Mouse (Mus musculus): Measurements from ENCODE around the gene Scd4.

Gene Scd4

DNA sequence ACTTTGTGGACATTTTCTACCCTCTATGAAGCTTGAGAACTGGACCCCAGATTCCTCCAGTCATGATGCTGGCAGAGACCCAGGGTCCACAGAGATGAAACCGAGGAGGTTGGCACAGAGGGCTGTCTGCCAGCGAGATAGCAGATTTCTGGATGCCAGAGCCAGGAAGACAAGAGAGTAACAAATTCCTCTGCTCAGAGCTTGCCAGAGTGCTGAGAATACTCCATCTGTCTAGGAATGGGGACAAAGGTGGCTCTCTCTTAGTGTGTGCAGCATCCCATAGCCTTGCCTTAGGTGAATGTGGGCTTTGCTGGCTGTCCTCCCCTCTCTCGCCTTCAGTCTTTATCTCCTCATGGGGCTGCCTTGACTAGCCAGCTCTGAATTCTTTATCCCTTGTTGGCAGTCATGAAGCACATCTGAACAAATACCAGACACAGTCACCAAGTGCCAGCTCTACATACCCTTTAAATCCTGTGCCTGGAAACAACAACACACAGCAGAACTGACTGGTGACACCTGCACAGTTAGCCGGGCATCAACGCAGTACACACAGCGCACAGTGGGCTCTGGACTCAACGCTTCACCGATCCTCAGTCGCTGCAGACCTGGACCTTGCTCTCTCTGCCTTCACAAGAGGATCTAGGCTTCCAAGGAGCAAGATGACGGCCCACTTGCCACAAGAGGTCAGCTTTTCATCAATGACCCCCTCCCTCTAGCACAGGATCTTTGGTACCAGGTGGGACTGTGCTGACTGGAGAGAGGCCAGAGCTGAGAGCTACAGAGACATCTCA lies at the start of gene Scd4:
Gene Scd4, plus strand, starts transcription at position 260 of the 791 bp plus-strand sequence.
- no peak for DNase-seq (ENCODE audit: low spot score in 2 of 2)

DNA sequence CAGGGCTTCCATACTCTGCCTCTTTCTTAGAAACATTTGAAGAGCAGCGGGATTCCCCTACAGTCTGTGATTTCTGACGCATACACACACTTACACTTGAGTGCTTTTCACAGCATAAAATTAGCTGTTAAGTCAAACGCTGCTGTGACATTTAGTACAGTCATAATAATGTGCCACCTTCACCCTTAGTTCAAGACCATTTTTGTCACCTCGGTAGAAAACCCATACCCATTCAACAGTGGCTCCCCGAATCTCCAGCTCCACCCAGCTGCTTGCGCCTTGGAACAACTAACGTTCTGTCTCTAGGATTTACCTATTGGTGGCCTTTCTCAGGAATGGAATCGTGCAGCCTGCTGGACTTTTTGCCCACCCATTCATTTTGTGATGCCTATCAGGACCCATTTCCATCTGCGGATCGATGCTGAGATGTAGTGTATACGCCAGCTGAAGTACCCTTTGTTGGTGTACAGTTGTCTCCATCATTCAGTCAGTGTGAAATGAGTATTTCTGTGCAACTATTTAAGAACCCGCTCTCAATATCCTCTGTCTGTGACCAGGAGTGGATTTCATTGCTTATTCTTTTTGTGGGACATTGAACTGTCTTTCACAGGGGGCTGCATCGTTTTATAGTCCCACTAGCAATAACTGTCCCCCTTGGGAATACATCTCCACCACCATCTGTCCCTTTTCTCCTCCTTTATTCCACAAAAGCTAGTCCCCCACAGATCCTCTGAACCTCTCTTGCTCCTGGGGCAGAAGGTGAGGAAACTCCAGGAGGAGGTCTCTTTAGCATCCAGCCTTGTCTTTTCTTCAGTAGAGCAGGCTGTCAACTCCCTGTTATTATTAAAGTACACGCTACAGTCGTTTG lies 49.5 kb upstream of the Scd4 start:
- DNase-seq (ENCODE audit: low spot score in 2 of 2): no peak

DNA sequence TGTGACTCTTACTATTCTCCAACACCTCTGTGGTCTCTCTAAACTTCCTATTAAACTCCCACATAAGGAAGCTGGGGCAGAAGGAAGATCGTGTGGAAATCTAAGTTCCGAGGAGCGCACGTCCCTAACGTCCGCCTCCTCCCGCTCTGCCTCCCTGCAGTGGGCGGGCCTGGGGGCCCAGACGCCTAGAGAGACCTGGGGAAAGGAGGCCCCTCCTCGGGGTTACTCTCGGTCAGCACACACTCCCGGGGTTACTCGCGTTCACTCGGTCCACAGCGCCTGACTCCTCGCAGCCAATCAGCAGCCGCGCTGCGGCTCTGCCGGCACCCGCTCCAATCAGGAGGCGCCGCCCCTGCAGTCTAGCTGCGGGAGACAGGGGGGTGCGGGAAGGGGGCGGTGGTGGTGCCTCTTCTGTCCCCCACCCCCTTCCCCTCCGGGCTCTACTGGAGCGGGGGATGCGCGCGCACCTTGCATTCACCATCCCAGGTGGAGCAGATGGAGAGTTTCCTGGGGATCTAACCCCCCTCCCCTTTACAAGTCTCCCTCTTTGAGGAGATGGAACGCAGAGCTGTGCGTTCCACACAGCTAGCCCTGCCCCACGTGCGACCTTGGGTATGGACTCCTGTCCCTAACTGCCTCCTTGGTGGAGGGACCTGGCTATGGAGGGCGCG lies 48.7 kb upstream of the Scd4 start:
- peak; percentile 90 to 94 for DNase-seq (ENCODE audit: low spot score in 2 of 2)

DNA sequence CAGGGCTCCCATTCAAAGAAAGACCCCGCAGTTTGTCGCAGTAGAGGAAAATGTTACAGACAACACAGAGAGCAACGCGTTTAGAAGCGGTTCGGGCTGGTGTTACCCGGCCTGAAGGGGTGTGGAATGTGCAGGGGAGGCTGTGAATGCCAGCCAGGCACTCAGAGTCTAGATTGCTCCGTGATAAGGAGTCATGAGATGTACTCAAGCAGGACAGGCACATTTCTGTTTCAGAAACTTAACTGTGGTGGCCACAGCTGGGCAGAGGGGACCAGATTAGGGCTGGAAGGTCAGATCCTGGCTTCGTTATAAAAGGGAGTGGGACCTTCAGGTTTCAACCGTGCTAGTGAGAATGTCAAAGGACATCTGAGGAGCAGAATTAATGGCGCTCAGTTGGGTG lies 48.2 kb upstream of the Scd4 start:
- no peak for DNase-seq (ENCODE audit: low spot score in 2 of 2)

DNA sequence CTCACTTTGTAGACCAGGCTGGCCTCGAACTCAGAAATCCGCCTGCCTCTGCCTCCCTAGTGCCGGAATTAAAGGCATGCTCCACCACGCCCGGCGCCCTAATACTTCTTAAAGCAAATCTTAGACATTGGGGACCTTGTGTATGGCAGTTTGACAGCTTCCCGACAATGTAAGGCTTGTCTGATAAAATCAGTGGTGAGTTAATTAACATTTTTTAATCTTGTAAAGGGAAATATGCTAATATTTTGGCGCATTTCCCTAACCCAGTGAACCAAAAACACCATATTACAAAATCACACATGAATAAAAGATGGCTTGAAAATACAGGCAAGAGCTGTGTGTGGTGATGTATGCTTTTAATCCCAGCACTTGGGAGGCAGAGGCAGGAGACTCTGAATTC lies 47.3 kb upstream of the Scd4 start:
- DNase-seq (ENCODE audit: low spot score in 2 of 2): no peak

DNA sequence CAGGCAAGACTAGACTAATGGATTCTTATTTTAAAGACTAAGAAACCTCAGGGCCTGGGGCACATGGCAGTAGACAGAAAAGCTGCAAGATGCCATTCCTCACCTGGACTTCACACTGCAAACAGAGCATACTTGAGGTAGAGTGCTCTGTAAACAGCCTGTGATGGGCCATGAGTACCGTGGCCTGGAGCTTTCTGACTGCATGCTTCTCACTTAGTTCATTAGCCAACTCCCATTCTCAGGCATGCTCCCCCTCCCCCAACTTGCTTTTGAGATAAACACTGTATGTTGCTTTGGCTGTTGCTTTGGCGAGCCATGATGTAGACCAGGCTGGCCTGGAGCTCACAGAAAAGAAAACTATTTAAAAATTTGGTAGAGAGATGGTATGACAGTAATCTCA lies 46.8 kb upstream of the Scd4 start:
- DNase-seq (ENCODE audit: low spot score in 2 of 2): no peak

DNA sequence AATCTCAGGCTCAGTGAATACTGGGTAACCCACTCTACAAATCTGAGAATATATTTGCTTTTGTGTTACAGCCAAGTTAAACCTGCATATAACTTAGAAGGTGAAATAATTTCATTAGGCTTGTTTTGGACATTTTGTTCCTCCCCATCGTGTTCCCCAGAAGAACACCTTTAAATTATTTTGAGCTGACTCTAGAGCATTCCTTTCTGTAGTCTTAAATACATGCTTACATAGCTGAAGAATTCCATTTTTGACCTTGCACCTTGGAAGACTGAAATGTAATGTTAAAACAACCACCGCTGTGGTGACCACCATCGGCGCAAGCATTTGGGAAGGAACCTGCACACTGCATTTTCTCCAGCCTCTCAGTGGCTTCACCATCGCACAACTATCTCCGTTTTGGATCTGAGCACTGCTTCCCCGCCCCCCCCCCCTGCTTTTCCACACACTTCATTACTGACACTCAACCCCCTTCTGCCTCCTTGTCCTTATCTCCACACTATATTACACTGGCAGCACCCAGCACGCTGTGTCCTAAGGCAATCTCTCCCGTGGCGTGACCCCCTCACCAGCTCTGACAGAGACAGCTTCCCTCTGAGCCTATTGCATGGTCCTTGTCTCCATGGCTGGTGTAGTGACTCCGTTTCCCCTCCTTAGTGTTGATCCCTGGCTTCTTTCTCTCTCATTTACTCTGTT lies 45.3 kb upstream of the Scd4 start:
- no peak for DNase-seq (ENCODE audit: low spot score in 2 of 2)

DNA sequence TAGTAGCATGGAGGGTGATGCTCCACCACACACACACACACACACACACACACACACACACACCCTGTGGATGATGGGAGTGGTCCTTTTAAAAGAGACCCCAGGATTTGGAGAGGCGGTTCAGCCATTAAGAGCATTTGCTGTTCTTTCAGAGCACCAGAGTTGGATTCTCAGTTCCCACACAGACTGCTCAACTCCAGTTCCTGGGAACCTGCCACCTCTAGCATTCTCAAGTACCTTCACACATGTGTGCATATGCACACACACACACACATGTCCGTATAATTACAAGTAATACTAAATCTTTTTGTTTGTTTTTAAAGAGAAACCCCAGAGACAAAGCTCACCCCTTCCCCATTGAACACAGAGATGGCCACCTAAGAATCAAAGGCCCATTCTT lies 40.8 kb upstream of the Scd4 start:
- no peak for DNase-seq (ENCODE audit: low spot score in 2 of 2)

DNA sequence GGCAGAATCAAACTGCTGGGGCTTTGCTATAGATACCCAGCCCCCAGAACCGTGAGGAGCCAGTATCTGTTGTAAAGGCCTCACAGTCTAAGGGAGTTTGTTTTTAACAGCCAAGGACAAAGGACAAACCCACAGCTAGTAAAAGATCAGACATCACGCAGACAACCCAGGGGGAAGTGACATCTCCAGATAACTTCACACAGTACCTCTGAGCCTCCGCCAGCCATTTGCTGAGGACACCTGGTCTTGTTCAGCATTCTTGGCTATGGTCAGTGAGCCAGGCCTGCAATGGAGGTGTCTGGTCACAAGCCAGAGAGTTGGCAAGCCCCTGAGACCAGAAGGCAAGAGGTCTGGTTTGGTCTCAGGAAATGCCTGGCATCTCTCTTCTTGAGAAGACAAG lies 40.4 kb upstream of the Scd4 start:
- DNase-seq (ENCODE audit: low spot score in 2 of 2): no peak

DNA sequence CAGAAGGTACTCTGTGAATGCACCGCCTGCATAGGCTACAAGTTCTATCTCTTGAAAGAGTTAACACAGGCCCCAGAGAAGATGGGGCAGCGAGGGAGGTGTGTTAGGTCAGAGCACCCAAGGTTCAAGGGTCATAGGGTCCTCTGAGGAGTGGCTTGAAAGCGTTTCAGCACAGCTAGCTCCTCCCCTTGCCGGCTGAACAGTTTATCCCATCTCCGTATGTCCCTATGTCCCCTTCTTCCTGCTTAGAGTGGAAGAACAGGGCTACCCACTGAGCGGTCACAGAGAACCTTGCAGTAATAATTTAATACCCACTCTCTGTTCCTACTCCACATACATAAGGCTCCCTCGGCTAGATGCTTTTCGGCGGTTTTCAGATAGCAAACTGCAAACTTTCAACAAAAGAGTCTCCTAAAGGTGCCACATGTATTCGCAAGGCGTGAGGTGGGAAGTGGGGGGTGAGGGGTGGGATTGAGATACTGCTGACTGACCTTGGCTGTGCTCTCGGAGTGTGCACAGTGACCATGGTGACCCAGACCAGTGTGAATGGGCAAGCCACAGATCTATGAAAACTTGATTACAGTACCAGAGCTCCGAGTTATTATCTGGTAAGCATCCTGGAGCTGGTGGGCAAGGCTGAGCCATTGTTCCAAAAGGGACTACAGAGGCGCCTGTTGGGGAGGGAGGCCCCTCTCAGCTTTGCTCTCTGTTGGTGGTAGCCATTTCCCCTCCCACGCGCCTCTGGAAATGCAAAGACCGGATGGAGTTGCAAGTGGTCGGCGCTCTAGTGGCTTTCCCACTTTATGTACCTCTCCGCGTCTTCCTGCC lies 39.7 kb upstream of the Scd4 start, which contains the start of gene Scd2:
Gene Scd2, plus strand, starts transcription at position 734 of the 828 bp plus-strand sequence.
- no peak for DNase-seq (ENCODE audit: low spot score in 2 of 2)

DNA sequence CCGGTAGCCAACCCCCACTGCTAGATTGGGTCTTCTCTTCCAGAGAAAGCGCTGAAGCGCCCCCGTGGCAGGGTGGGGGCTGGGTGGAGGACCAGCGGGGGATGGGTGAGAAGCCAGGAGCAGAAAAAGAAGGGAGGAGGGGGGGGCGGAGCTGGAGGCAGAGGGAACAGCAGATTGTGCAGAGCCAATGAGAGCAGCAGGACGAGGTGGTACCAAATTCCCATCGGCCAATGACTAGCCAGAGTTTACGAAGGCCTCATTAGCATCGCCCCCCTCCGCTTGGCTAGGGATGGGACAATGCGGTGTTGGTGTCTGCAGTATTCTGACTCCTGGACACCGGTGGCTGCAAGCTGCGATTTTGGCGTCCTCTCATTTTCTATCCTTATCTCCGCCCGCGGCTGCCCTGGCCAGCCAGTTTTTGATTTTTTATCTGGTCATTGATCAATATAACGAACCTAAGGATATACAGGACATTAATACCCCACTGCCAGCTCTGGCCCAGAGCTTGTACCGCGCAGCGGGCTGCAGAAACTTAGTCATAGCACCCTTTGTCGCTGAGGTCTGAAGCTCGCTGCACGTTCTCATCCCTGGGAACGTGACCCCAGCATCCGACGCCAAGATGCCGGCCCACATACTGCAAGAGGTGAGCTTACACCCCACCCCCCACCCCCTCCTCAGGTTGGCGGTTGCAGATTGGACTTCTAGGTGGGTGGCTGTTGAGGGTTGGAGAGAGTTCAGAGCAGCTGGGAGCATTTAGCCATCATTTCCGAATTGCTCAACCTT lies 38.9 kb upstream of the Scd4 start:
- DNase-seq (ENCODE audit: low spot score in 2 of 2): peak; percentile 89 to 90

DNA sequence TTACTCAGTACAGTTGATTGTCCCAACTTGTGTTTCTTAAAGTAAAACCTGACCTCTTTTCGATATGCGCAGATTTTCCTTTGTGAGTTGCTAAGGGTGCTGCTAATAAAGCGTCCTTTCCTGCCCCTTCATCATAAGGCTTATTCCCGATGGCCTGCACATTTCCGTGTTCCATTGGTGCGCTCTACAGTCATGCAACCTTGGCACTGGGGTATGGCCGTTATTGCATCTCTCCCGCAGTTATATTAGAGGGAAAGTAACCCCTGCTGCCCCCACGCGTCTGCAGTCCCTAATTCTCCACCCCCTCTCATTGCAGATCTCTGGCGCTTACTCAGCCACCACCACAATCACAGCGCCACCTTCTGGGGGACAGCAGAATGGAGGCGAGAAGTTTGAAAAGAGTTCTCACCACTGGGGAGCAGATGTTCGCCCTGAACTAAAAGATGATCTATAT lies 38.3 kb upstream of the Scd4 start:
- peak; percentile 82 to 90 for DNase-seq (ENCODE audit: low spot score in 2 of 2)

DNA sequence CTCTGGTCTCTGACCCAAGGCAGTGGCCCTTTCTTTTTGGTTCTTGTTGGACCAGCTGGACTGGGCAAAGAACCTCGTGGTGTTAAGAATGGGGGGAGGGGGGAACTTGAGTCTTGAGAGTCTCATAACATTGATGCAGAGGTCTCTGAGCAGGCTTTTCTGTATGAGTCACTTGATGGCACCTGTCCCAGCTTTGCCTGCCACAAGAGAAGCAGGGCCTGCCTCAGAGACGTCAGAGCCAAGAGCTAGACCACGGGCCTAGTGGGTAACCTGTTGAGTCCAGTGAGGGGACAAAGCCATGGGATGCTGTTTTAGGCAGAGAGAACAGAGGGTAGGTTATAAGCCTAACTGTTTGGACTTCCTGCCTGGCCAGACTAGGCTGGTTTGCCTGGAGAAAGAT lies 37.6 kb upstream of the Scd4 start:
- DNase-seq (ENCODE audit: low spot score in 2 of 2): no peak

DNA sequence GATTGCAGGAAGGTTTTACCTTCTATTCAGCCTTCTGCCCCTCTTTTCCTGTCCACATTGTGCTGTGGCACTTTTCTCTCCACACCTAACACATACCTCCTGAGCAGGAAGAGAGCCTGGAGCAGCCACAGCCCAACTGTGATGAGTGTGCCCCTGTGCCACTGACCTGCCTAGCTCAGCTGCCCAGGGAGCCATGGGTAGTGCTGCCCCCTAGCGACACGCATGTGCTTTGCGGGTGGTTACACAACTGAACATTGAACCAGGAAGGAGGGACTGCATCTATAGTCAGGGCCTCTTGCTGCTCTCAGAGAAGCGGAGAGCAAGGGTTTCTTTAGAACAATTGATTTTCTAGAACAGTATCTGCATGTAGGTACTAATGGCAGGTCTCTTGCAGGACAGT lies 37.2 kb upstream of the Scd4 start:
- peak; percentile 76 to 87 for DNase-seq (ENCODE audit: low spot score in 2 of 2)

DNA sequence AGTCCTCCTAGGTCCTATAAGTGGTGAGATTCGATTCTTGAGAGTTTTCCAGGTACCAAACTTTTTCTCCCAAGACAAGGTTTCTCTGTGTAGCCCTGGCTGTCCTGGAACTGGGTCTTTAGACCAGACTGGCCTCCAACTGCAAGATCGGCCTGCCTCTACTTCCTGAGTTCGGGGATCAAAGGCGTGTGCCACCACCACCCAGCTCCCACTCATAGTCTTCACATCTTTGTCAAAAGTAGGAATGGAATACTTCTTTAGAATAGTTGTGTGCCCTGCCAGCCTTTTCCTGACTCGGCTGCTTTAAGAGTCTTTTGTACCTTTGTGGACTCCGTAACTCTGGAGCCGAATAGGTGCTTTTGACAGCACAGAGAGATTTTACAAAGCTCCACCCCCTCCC lies 36.7 kb upstream of the Scd4 start:
- no peak for DNase-seq (ENCODE audit: low spot score in 2 of 2)

DNA sequence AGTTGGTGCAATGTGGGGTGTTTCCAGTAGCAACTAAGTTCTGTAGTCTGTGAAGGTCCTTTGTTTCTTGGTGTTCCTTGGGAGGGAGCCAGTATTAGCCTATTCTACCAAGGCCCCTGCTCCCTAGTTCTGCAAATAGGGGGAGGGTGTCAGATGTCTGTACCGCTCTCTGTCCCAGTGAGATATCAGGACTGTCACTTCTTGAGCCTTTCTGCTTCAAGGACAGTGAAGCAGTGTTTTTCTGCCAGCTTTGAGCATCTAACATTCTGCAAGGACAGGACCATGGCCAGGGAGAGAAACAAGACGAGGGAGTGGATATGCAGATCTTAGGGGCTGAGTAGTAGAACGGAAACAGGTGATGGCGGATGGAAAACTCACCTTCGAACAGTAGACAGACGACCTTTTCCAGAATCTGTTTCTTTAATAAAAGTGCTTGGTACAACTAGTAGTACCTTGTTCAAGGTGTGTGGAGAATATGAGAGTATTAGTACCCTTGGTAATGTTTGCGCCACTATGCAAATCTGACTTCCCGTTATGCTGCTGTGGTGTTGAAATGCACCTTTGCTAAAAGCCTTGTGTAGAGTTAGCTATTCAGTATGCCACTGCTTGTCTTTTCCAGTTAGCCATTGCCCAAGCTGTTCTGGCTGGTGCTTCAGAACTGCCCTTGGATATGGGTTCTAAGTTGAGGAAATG lies 35.7 kb upstream of the Scd4 start:
- DNase-seq (ENCODE audit: low spot score in 2 of 2): no peak

DNA sequence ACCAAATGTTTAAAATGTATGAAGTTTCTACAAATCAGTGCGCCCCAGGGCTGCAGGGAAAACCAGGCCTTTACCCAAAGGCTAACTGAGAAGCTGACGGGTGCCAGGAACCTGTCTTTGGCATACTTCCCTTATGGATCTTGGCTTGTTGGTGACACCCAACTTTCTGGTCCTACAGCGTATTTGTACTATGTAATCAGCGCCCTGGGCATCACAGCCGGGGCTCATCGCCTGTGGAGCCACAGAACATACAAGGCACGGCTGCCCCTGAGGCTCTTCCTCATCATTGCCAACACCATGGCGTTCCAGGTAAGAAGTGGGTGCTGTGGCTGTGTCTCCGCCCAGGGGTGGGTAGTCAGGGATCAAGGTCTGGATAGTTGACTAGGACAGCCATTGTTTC lies 35.0 kb upstream of the Scd4 start:
- no peak for DNase-seq (ENCODE audit: low spot score in 2 of 2)

DNA sequence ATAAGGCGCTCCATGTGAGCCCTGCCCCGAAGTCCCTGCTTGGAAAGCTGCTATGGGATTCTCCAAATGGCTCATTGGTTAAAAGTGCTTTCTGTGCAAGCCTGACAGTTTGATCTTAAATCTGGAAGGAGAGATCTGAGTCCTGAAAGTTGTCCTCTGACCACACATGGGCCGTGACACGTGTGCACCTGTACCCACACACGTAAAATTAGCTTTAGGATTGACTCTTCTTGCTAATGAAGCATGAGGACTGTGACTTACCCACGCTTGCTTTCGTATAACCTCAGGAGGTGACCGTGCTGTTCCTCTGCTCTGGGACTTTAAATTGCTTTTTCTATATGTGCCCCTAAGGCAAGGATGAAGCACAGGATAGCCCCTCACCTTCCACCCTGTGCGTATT lies 33.8 kb upstream of the Scd4 start:
- DNase-seq (ENCODE audit: low spot score in 2 of 2): no peak

DNA sequence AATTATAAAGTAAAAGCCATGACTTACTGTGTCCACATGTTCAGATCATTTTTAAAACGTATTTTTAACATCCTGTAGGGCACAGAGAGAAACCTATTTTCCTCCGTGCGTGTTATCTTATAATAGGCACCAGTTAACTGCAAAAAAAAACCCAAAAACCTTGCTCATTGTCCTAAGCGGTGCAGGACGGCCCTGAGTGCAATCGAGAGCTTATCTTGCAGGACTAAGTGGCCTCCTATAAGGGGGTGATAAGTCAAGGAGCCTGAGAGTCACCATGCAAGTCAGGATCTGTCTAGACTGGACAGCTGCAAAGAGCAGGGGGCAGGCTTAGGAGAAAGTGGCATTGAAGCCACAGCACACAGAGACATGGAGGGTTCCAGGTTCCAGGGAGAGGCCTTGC lies 33.0 kb upstream of the Scd4 start:
- DNase-seq (ENCODE audit: low spot score in 2 of 2): no peak

Data from urinary bladder, postnatal 4 days (tissue).